Mouse (Mus musculus) ES-E14 (cell line): ENCODE data around the gene Rbl2.

Experiments used
- CHD2 ChIP-seq: IDR thresholded peaks from 2 replicates; pipeline ENCODE4 v1.6.1; 2014; ENCODE audit warnings: mild to moderate bottlenecking, low read depth, low read length, inconsistent platforms
- HCFC1 ChIP-seq: IDR thresholded peaks from 2 replicates; pipeline ENCODE4 v1.6.1; 2012; ENCODE audit warnings: low read length, inconsistent platforms, borderline replicate concordance; ENCODE audit not compliant: insufficient read depth
- MAFK ChIP-seq: IDR thresholded peaks from 2 replicates; pipeline ENCODE4 v1.6.1; 2014; ENCODE audit warnings: mild to moderate bottlenecking, low read depth, low read length, inconsistent platforms; ENCODE audit not compliant: insufficient read depth
- ZC3H11A ChIP-seq: IDR thresholded peaks from 2 replicates; pipeline ENCODE4 v1.6.1; 2012; ENCODE audit warnings: low read depth, mild to moderate bottlenecking, inconsistent platforms, low read length, borderline replicate concordance
- ZNF384 ChIP-seq: IDR thresholded peaks from 2 replicates; pipeline ENCODE4 v1.6.1; 2012; ENCODE audit warnings: low read depth, low read length, inconsistent platforms

DNA sequence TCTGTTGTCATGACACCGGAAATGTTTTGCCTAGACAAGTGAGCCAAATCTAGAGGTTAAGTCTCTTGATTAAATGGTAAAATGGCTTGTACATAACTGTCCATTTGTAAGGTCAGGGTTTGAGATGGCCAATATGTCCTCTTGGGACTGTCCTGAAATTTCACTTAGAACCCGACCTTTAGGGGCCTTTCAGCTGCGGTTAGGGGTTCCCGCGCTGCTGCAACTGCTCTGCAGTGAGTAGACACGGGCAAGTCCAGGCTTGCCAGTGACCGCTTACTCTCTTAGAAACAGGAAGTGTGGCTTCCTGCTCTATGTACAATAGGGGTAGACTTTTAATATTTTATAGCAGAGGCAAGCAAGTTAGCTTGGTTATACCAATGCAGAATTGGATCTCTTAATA lies 12.1 kb downstream of the Rbl2 start:
- TF ChIP-seq ZC3H11A (no peak), CHD2 (no peak), HCFC1 (no peak), MAFK (no peak), ZNF384 (no peak)
